Mouse (Mus musculus) midbrain, embryonic 10.5 days (tissue): ENCODE results near the gene Gpm6a. TPM values are rescaled to one million over a fixed set of nuclear protein-coding genes. Genes with fewer than 3 reads are reported as not detected.

Experiments
- DNase-seq: peaks from one replicate; pipeline ENCODE4 v3.0.0-alpha.2; 2017; ENCODE audit warnings: low spot score
- H3K27ac ChIP-seq: fragments of 300-500 bp; sonication (generic); replicated peaks from 2 replicates; pipeline ENCODE4 v1.5.1; 2016; ENCODE audit warnings: mild to moderate bottlenecking
- H3K27me3 ChIP-seq: fragments of 300-500 bp; sonication (generic); 2 replicates; pipeline ENCODE4 v1.6.1; 2016; ENCODE audit warnings: low read depth, mild to moderate bottlenecking; ENCODE audit not compliant: poor library complexity, severe bottlenecking
- H3K36me3 ChIP-seq: fragments of 300-500 bp; sonication (generic); 2 replicates; pipeline ENCODE4 v1.6.1; 2016; ENCODE audit warnings: mild to moderate bottlenecking, moderate library complexity
- H3K4me1 ChIP-seq: fragments of 300-500 bp; sonication (generic); 2 replicates; pipeline ENCODE4 v1.6.1; 2016
- H3K4me3 ChIP-seq: fragments of 300-500 bp; sonication (generic); 2 replicates; pipeline ENCODE4 v1.5.1; 2016; ENCODE audit warnings: mild to moderate bottlenecking, moderate library complexity
- H3K9me3 ChIP-seq: fragments of 300-500 bp; sonication (generic); replicated peaks from 2 replicates; pipeline ENCODE4 v1.6.1; 2016; ENCODE audit warnings: mild to moderate bottlenecking
- WGBS: fragments of 180-500 bp; shearing (Covaris S2); methylation state at CpG from one replicate; pipeline ENCODE4 v1.1.7; 2016; 5-methylcytosine and 5-hydroxymethylcytosine counted together
- polyA plus RNA-seq: library from polyadenylated mRNA; unstranded; fragments of >200 nt; fragmentation: Nextera tagmentation; extraction: Ambion mirVana; gene quantifications from 2 replicates; pipeline ENCODE4 v1.2.1, GENCODE M21; 2016

Gene Gpm6a
- polyA plus RNA-seq, result 46.6 and 93.3 TPM in 2 replicates

GRCm38 (mm10) chr8:54954741-54955455, at the start of gene Gpm6a:
Gpm6a (plus strand) TSS chr8:54954843.
- peak; percentile 68 for DNase-seq
- peak within 1 kb of the TSS; percentile 84 for H3K27ac ChIP-seq
- peaks cover 34% of the 10 kb centered on the region for H3K4me1 ChIP-seq
- H3K36me3 ChIP-seq, result no peaks in the 10 kb centered on the region
- WGBS, result 11% methylated on average over 13 of the region's 13 CpGs
- H3K4me3 ChIP-seq, result peak within 1 kb of the TSS; percentile 47
- no peaks in the 10 kb centered on the region for H3K9me3 ChIP-seq
- H3K27me3 ChIP-seq, result no peaks in the 10 kb centered on the region

DNA sequence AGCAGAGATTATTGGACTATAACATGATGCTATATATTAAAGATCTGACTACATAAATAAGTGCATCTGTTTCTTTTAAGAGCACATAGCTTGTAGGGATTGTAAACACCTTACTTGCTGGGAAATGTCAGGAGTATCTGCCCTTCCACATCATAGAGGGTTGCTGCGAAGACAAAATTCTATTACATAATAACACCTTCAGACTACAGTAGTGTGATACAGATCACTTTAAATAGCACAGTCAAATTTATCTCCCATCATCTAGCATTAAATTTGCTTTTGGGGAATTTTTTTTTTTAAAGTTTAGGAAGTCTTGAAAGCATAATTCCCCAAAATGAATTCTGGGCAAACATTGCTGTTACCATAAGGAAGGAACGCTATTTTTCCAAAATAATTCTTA, 41.8 kb upstream of the Gpm6a start:
- Histone ChIP-seq H3K9me3 (no peaks in the 10 kb centered on the region), H3K36me3 (no peaks in the 10 kb centered on the region), H3K27me3 (no peaks in the 10 kb centered on the region), H3K4me3 (no peak overlapping the region), H3K27ac (no peak overlapping the region), H3K4me1 (no peaks in the 10 kb centered on the region; the same call in 1 of the 2 replicates)
- no peak for DNase-seq
- WGBS, result 93% methylated on average over 2 of the region's 2 CpGs

DNA sequence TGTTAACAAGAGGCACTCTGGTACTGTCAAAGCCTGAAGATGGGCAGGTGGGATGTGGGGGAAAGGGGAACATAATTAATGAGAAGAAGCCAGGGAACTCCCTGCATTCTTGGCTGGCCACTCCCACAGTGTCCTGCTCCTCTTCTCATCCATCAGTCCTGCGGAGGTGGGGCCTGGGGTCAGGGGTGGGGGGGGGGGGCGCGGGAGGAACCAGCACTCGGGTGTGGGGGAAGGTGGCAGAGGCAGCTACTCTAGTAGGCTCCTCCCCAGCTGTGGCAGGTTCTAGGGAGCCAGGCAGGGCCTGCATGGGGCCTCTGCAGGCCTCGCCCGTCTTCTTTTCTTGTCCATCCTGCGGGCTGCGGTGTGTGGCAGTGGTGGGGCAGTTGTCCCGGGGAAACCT, 36.9 kb upstream of the Gpm6a start:
- no peak for DNase-seq
- Histone ChIP-seq H3K4me1 (peaks cover 11% of the 10 kb centered on the region), H3K27ac (no peak overlapping the region), H3K27me3 (no peaks in the 10 kb centered on the region), H3K36me3 (no peaks in the 10 kb centered on the region), H3K9me3 (no peaks in the 10 kb centered on the region), H3K4me3 (no peak overlapping the region)
- WGBS, result 79% methylated on average over 6 of the region's 9 CpGs

DNA sequence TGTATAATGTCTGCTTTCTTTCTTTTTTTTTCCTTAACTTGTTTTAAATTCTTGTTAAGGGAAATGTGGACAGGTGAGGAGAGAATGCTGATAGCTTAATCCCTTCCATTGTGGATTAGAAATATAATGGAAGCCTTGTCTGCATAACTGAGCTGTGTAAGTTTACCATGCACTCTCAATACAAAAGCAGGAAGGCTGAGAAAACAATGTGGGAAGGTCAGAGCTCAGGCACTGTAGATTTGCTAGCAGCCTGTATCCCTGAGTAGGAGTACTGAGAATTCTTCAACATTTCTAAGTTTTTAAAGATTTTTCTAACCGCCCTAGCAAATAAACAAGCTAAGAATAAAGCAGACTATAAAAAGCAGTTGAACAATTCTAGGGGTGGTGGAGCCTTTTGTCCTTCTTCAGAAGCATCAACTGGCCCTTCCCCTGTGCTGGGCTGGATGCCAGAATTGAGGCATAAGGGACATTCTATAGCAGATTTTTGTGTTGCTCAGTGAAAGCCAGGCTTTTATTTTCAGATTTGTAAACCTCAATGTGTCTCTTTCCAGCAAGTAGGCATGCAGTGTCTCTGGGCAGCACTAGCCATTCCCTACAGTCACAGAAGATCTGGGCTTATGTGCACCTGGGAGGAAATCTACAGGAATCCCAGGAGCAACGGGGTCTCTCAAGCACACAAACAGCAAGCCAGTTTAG, 32.3 kb upstream of the Gpm6a start:
- H3K4me1 ChIP-seq, result peaks cover 12% of the 10 kb centered on the region
- no peaks in the 10 kb centered on the region for H3K27me3 ChIP-seq
- WGBS, result 60% methylated on average over 2 of the region's 2 CpGs
- H3K36me3 ChIP-seq, result no peaks in the 10 kb centered on the region
- no peak for DNase-seq
- no peaks in the 10 kb centered on the region for H3K9me3 ChIP-seq
- no peak overlapping the region for H3K4me3 ChIP-seq
- H3K27ac ChIP-seq, result peak overlapping the region; percentile 7; the same call in 1 of the 2 replicates

GRCm38 (mm10) chr8:54924936-54925335, 29.7 kb upstream of the Gpm6a start:
- DNase-seq, result no peak
- Histone ChIP-seq H3K4me3 (no peak overlapping the region), H3K4me1 (peaks cover 12% of the 10 kb centered on the region), H3K27me3 (no peaks in the 10 kb centered on the region), H3K27ac (no peak overlapping the region), H3K9me3 (no peaks in the 10 kb centered on the region), H3K36me3 (no peaks in the 10 kb centered on the region)
- 87% methylated on average over 3 of the region's 3 CpGs for WGBS

DNA sequence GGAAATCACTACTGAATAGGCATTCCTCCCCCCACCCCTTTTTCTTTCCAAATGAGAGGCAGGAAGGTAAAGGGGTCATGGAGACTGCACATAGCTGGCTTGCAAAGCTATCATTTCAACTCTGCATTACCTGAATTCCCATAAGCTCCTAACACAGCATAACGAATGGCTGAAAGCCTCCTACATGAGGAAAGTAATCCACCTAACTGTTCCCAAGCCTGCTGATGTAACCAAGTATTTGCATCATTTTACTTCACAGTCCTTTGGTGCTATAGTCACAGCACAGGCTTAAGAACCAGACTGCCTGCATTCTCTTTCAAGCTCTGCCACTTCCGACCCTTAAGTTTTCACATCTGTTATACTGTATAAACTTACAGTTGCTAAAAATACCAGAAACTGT, 22.3 kb upstream of the Gpm6a start:
- H3K27me3 ChIP-seq, result no peaks in the 10 kb centered on the region
- H3K36me3 ChIP-seq, result no peaks in the 10 kb centered on the region
- H3K4me1 ChIP-seq, result no peaks in the 10 kb centered on the region
- no peak overlapping the region for H3K27ac ChIP-seq
- WGBS, result 79% methylated on average over 2 of the region's 2 CpGs
- H3K9me3 ChIP-seq, result no peaks in the 10 kb centered on the region
- H3K4me3 ChIP-seq, result no peak overlapping the region
- no peak for DNase-seq

- Histone ChIP-seq H3K27me3 (no peaks in the 10 kb centered on the region), H3K36me3 (no peaks in the 10 kb centered on the region), H3K4me1 (peaks cover 34% of the 10 kb centered on the region), H3K4me3 (no peak overlapping the region), H3K9me3 (no peaks in the 10 kb centered on the region), H3K27ac (peak overlapping the region; percentile 84; the same call in 1 of the 2 replicates)
- 80% methylated on average over 2 of the region's 2 CpGs for WGBS
- no peak for DNase-seq
Measured at GRCm38 (mm10) chr8:54953351-54953750, 1.3 kb upstream of the Gpm6a start.

DNA sequence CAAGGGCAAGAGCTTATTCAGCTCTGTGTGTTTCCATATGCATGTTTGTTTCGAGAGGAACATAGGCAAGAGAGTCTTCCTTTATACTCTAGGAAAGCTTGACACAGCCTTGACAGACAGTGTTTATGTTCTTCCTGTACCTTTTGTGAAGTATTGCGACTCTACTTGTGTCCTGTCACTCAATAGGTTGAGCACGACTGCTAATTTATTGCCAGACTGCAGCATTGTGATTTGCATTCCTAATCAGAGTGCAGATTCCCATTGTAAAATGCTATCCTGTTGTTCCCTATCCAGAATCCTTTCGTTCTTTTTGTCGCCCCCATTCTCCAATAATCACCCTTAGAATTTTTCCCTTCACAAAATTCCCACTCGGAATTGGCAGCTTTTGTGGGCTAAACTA, 613 bp upstream of the Gpm6a start:
- Histone ChIP-seq H3K4me1 (peaks cover 34% of the 10 kb centered on the region), H3K4me3 (peak overlapping the region; percentile 47), H3K27me3 (no peaks in the 10 kb centered on the region), H3K9me3 (no peaks in the 10 kb centered on the region), H3K36me3 (no peaks in the 10 kb centered on the region), H3K27ac (peak overlapping the region; percentile 84)
- no peak for DNase-seq
- 39% methylated on average over 6 of the region's 6 CpGs for WGBS

GRCm38 (mm10) chr8:54955456-54955800, 785 bp downstream of the Gpm6a start:
- WGBS, result 73% methylated on average over 3 of the region's 3 CpGs

DNA sequence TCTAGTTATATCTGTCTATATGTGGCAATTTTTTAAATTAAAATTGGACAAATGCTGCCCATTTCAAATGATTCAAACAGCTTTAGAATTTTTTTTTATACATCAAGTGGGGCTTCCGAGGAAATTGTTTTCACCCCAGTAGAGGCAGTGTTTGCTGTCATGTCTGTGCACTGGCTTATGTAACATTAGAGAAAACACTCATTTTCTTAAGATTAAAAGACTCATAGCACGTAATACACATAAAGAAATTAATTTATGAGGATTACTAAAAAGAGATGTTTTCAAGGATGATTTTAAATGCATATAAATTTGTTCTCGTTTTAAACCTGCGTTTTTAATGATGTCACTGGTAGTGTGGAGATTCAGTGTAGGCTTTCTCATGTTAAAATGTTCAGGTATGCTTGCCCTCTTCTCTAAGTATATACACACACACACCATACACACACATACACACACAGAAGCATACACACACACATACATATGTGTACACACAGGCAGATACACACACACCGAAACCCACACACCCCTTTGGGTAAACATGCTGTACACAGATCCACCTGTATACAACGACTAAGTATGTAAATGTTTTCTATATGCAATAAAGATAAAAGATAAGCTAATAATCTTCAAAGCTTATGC, 1.4 kb downstream of the Gpm6a start:
- Histone ChIP-seq H3K9me3 (no peaks in the 10 kb centered on the region), H3K4me3 (peak overlapping the region; percentile 47), H3K36me3 (no peaks in the 10 kb centered on the region), H3K4me1 (peaks cover 34% of the 10 kb centered on the region), H3K27ac (peak overlapping the region; percentile 84), H3K27me3 (no peaks in the 10 kb centered on the region)
- 86% methylated on average over 6 of the region's 6 CpGs for WGBS
- DNase-seq, result no peak

More at GRCm38 (mm10) chr8:54955456-54955800, 785 bp downstream of the Gpm6a start:
- no peaks in the 10 kb centered on the region for H3K9me3 ChIP-seq
- no peaks in the 10 kb centered on the region for H3K27me3 ChIP-seq
- peak overlapping the region; percentile 47 for H3K4me3 ChIP-seq
- H3K27ac ChIP-seq, result peak overlapping the region; percentile 84
- H3K36me3 ChIP-seq, result no peaks in the 10 kb centered on the region
- no peak for DNase-seq
- H3K4me1 ChIP-seq, result peaks cover 34% of the 10 kb centered on the region

- no peak for DNase-seq
- 87% methylated on average over 3 of the region's 3 CpGs for WGBS
- Histone ChIP-seq H3K4me1 (peaks cover 34% of the 10 kb centered on the region), H3K27me3 (no peaks in the 10 kb centered on the region), H3K36me3 (no peaks in the 10 kb centered on the region), H3K4me3 (peak overlapping the region; percentile 47; the same call in 1 of the 2 replicates), H3K27ac (no peak overlapping the region), H3K9me3 (no peaks in the 10 kb centered on the region)
Measured at GRCm38 (mm10) chr8:54956787-54957186, 2.1 kb downstream of the Gpm6a start.

DNA sequence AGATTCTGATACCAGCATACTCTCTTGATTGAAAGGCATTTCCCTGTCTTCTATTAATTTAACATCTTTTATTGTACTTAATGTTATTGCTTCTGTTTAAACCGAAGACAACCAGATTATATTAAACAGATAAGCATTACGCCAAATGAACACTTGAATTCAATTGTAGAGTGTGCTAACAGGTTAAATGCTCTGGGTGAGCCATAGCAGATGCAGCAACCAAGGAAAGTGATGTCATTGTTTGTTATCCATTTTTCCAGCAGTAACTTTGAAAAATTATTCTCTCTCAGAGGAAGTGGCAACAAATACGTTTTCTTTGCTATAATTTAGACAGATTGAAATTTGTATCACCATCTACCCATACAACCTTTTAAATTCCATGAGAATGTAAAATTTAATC, 2.9 kb downstream of the Gpm6a start:
- Histone ChIP-seq H3K36me3 (no peaks in the 10 kb centered on the region), H3K9me3 (no peaks in the 10 kb centered on the region), H3K4me1 (peaks cover 34% of the 10 kb centered on the region), H3K27ac (no peak overlapping the region), H3K27me3 (no peaks in the 10 kb centered on the region), H3K4me3 (peak overlapping the region; percentile 47; the same call in 1 of the 2 replicates)
- 85% methylated on average over 3 of the region's 3 CpGs for WGBS
- no peak for DNase-seq

GRCm38 (mm10) chr8:54961571-54961970, 6.9 kb downstream of the Gpm6a start:
- Histone ChIP-seq H3K36me3 (no peaks in the 10 kb centered on the region), H3K4me3 (no peak overlapping the region), H3K27ac (no peak overlapping the region), H3K9me3 (no peaks in the 10 kb centered on the region), H3K27me3 (no peaks in the 10 kb centered on the region), H3K4me1 (0 out of 2 replicates have a peak, but pooled peaks cover 3% of the 10 kb centered on the region)
- no peak for DNase-seq
